Mouse (Mus musculus) stomach, embryonic 16.5 days (tissue): ENCODE measurements around the gene Zhx3. TPM values are rescaled to one million over a fixed set of nuclear protein-coding genes. Genes with fewer than 3 reads are reported as not detected.

Source experiments
- ATAC-seq: fragments of 200-750 bp; cut with Nextera tagmentation; 2 replicates; pipeline ENCODE4 v1.8.0; 2017; ENCODE audit warnings: moderate number of reproducible peaks, moderate TSS enrichment; ENCODE audit not compliant: insufficient read depth, low FRiP score
- H3K27ac ChIP-seq: fragments of 300-500 bp; sonication (generic); 2 replicates; pipeline ENCODE4 v1.5.1; 2014; ENCODE audit warnings: low read length
- H3K27me3 ChIP-seq: fragments of 300-500 bp; sonication (generic); 2 replicates; pipeline ENCODE4 v1.6.1; 2014; ENCODE audit warnings: low read length, control low read depth, mixed read lengths; ENCODE audit not compliant: control insufficient read depth, insufficient read depth
- H3K36me3 ChIP-seq: fragments of 300-500 bp; sonication (generic); 2 replicates; pipeline ENCODE4 v1.6.1; 2014; ENCODE audit warnings: low read length; ENCODE audit not compliant: control insufficient read depth, insufficient read depth
- H3K4me1 ChIP-seq: fragments of 300-500 bp; sonication (generic); 2 replicates; pipeline ENCODE4 v1.6.1; 2014; ENCODE audit warnings: low read length, control low read depth, mixed read lengths; ENCODE audit not compliant: control insufficient read depth, insufficient read depth
- H3K4me2 ChIP-seq: fragments of 300-500 bp; sonication (generic); 2 replicates; pipeline ENCODE4 v1.6.1; 2014; ENCODE audit warnings: low read depth, low read length, mixed read lengths
- H3K4me3 ChIP-seq: fragments of 300-500 bp; sonication (generic); replicated peaks from 2 replicates; pipeline ENCODE4 v1.5.1; 2014; ENCODE audit warnings: mild to moderate bottlenecking, low read length
- H3K9ac ChIP-seq: fragments of 300-500 bp; sonication (generic); 2 replicates; pipeline ENCODE4 v1.6.1; 2014; ENCODE audit warnings: low read length
- H3K9me3 ChIP-seq: fragments of 300-500 bp; sonication (generic); replicated peaks from 2 replicates; pipeline ENCODE4 v1.6.1; 2016; ENCODE audit warnings: low read length, control low read depth; ENCODE audit not compliant: control insufficient read depth
- WGBS: fragments of 180-500 bp; shearing (Covaris S2); extraction: QIAGEN DNeasy Blood & Tissue Kit; methylation state at CpG from one replicate; pipeline ENCODE4 v1.1.7; 2014; 5-methylcytosine and 5-hydroxymethylcytosine counted together
- polyA plus RNA-seq: library from polyadenylated mRNA; unstranded; fragments of >200 nt; fragmentation: Nextera tagmentation; extraction: Ambion mirVana; gene quantifications from 2 replicates; pipeline ENCODE4 v1.2.1, GENCODE M21; 2015

The Zhx3 gene
- polyA plus RNA-seq, 1 experiment from 2014 or later, result 10.7 TPM

DNA sequence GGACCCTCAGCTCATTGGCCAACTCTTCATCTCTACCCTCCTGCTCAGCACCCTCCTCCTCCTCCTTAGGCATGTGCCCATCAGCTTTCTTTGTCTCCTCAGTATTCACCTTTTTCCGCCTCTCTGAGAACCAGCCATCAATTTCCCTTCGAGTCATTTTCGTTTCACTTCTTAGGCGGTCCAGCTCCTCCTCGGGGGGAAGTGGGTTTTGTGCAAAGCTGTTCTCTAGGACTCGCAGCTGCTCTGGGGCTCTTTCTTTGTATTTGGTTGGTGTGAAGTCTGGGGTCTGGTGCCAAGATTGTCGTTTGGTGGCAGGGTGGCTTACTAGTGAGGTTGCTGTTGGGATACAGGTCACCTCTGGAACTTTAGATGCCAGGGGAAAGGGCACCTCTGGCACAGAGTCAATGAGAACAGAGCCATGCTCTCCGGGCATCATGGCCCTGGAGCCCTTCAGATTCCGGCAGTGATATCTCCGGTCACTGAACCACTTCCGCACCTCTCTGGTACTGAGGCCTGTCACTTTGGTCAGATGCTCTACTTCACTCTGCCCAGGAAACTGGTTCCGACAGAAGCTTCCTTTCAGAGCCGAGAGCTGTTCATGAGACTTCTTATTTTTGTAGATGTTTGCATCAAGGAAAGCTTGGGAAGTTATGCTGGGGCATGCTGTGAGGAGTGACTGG lies 92.5 kb downstream of the Zhx3 start:
- no peak overlapping the region for H3K4me3 ChIP-seq
- H3K9me3 ChIP-seq, result no peaks in the 10 kb centered on the region
- no peaks in the 10 kb centered on the region for H3K27me3 ChIP-seq
- no peaks in the 10 kb centered on the region for H3K4me1 ChIP-seq
- no peak overlapping the region for H3K9ac ChIP-seq
- ATAC-seq, result no peak
- H3K36me3 ChIP-seq, result no peaks in the 10 kb centered on the region
- WGBS, result 87% methylated on average over 13 of the region's 13 CpGs
- no peak overlapping the region for H3K27ac ChIP-seq
- H3K4me2 ChIP-seq, result no peak overlapping the region

DNA sequence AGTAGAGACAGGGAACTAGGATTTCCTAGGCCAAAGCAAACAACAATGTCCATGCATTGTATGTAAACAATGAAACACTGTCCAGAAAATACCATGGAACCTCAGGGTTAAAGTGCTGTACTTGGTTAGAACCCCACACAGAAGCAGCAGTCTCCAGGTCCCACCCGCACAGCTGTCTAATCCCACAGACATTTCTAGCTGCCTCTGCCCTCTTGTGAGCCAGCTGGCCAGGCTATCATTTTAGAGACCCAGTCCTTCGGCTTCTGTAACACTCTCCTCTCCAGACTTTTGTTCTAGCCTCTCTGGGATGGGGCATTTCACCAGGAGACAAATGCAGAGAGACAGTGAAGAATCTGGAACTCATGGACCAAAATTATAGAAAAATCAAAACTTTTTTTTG lies 94.8 kb downstream of the Zhx3 start:
- Histone ChIP-seq H3K27me3 (no peaks in the 10 kb centered on the region), H3K27ac (no peak overlapping the region), H3K36me3 (no peaks in the 10 kb centered on the region), H3K4me3 (no peak overlapping the region), H3K4me2 (no peak overlapping the region), H3K9ac (no peak overlapping the region), H3K9me3 (no peaks in the 10 kb centered on the region), H3K4me1 (no peaks in the 10 kb centered on the region)
- WGBS, result 65% methylated on average over 2 of the region's 2 CpGs
- no peak for ATAC-seq

DNA sequence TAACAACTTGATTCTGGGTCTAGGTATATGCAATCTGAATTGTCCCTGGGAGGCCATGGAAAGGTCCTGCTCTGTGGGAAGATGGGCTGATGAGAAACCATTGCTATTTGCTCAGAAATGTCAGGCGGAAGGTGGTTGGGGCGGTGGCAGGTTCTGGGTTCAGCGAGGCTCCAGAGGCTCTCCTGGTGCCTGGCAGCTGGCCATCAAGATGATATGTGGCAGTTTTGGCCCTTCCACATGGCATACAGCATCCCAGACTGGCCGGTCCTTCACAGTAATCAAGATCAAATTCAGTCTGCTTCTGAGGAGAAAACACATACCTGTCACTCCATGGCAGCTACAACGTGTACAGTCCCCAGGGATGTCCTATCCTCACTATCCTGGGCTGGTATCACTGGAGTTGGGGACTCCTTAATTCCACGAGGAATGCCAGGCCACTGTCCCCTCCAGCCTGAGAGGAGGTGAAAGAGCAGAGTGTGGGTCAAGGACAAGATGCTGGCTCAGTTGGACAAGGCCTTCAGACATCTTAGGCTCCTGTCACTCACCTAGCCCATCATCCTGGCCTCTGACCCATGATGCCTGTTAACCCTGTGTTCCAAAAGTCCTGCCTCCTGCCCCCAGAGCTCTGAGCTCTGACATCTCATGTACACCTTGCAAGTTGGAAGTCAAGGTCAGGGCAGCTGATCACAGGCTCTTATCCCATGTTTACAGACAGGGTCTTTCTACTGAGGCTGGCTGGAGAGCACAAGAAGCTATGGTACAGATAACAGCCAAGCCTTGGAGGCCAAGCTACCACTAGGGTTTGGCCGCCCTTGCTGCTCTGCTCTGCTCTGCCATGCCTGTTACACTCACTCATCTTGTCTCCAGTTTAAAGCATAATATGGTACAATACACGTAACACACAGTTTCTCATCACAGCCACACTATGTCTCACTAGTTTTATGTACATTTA lies 101.2 kb downstream of the Zhx3 start:
- ATAC-seq, result no peak
- H3K4me1 ChIP-seq, result no peaks in the 10 kb centered on the region
- 83% methylated on average over 8 of the region's 8 CpGs for WGBS
- H3K27ac ChIP-seq, result no peak overlapping the region
- H3K4me3 ChIP-seq, result no peak overlapping the region
- H3K4me2 ChIP-seq, result no peak overlapping the region
- no peaks in the 10 kb centered on the region for H3K27me3 ChIP-seq
- peaks cover 4% of the 10 kb centered on the region; the same call in 1 of the 2 replicates for H3K36me3 ChIP-seq
- no peaks in the 10 kb centered on the region for H3K9me3 ChIP-seq
- H3K9ac ChIP-seq, result no peak overlapping the region

DNA sequence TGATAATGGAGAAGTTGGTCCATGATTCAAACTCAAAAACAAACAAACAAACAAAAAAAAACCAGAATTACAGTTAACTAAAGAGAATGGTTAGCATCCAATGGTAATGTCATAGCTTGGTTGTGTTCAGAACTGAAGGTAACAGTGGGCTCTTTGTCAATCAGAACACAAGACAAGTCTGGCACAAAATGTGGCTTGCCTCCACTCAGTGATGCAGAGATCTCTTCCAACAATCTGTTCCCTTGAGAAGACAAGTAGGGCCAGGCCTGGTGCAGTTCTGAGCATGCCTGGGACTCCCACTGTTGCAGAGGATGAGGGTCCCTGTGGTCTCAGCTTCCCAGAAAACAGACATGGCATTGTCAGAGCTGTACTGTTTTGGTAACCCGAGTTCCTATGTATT lies 101.9 kb downstream of the Zhx3 start:
- Histone ChIP-seq H3K9me3 (no peaks in the 10 kb centered on the region), H3K27ac (no peak overlapping the region), H3K36me3 (peaks cover 4% of the 10 kb centered on the region; the same call in 1 of the 2 replicates), H3K4me3 (no peak overlapping the region), H3K4me2 (no peak overlapping the region), H3K9ac (no peak overlapping the region), H3K4me1 (no peaks in the 10 kb centered on the region), H3K27me3 (no peaks in the 10 kb centered on the region)
- no peak for ATAC-seq
- WGBS, result 85% methylated on average over 1 of the region's 1 CpGs

DNA sequence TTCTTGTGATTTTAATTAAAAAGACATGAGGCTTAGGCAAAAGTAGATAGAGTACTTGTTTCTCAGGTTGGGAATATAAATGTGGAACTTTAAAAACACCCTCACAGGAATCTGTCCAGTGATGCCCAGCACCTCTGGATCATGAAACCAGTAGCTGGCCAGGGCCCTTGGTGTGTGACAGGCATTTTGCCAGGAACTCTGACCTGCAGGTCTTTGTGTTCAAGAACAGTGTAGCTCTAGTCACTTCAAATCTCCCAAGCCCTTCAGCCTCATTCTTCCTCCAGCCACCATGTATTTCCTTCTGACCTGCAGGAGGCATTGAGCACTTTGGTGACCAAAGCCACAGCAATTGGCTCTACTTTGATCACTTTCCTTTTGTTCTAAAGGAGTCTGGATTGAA lies 102.4 kb downstream of the Zhx3 start:
- no peaks in the 10 kb centered on the region for H3K27me3 ChIP-seq
- no peak overlapping the region for H3K27ac ChIP-seq
- no peaks in the 10 kb centered on the region for H3K4me1 ChIP-seq
- no peak overlapping the region for H3K4me2 ChIP-seq
- no peak overlapping the region for H3K9ac ChIP-seq
- H3K36me3 ChIP-seq, result peaks cover 4% of the 10 kb centered on the region; the same call in 1 of the 2 replicates
- H3K9me3 ChIP-seq, result no peaks in the 10 kb centered on the region
- no peak overlapping the region for H3K4me3 ChIP-seq
- no peak for ATAC-seq

DNA sequence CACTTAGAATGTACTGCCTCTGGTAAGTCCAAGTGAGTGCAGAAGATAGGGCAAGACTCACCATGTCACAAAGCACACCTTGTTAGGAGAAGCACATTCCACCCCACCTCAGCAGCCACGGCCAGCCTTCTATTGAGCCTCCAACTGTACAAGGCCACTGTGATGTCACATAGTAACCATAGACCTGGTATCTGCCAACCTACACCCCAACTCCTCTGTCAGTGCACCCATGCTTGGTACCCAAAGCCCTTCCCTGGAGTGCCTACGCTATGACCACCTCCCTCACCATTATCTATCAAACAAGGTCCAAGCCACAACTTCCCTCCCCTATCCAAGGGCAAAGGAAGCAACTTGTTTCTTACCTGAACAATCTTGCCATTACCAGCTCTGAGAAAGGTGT lies 103.8 kb downstream of the Zhx3 start:
- no peak for ATAC-seq
- no peaks in the 10 kb centered on the region for H3K9me3 ChIP-seq
- H3K4me2 ChIP-seq, result no peak overlapping the region
- 87% methylated on average over 2 of the region's 2 CpGs for WGBS
- H3K36me3 ChIP-seq, result peaks cover 4% of the 10 kb centered on the region; the same call in 1 of the 2 replicates
- no peaks in the 10 kb centered on the region for H3K4me1 ChIP-seq
- no peak overlapping the region for H3K27ac ChIP-seq
- no peaks in the 10 kb centered on the region for H3K27me3 ChIP-seq
- H3K9ac ChIP-seq, result no peak overlapping the region
- no peak overlapping the region for H3K4me3 ChIP-seq

DNA sequence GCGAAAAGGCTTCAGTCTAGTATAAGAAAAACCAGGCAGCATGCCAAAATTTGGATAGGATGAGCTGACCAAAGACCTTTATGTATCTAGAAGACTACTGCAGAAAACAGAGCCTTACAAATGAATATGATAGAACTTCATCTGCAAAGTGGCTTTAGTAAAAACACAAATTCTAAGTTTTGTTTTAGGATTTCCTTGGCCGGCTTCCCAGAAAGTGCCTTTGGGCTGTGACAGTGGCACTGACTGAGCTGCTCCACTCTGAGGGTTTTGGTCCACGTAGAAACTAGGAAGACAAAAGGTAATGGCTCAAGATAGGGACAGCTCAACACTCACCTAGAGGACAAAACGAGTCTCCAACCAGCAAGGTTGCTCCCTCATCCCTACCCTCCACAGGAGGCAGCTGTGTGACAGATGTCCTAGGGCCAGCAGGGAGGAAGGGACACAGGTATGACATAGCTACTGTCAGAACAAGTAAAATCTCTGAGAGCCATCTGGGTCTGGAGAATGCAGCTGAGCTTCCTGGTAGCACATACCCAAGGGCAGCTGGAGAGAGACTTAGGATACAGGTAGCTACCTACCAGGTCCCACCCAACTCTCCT lies 104.6 kb downstream of the Zhx3 start:
- Histone ChIP-seq H3K9me3 (no peaks in the 10 kb centered on the region), H3K4me1 (no peaks in the 10 kb centered on the region), H3K9ac (no peak overlapping the region), H3K36me3 (peaks cover 4% of the 10 kb centered on the region; the same call in 1 of the 2 replicates), H3K27ac (no peak overlapping the region), H3K4me2 (no peak overlapping the region), H3K27me3 (no peaks in the 10 kb centered on the region), H3K4me3 (no peak overlapping the region)
- no peak for ATAC-seq
- WGBS, result 78% methylated on average over 4 of the region's 4 CpGs

DNA sequence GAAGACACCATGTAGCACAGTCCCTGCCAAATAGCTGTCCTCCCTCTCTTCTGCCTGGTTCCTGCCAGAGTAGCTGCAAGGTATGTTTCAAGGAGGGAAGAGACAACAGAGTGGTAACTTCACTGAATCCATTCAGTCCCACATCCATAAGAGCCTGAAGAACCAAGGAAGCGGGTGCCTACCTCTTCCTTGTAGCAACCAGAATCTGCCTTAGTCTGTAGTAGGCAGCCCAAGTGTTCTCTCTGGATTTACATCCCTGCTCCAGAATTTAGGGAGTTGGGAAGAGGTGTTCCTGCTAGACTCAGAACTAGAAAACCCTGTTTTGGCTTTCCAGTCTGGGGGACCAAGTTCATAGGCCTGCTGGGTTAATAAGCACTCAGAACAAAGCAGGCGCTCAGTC lies 105.6 kb downstream of the Zhx3 start:
- H3K9ac ChIP-seq, result no peak overlapping the region
- H3K4me1 ChIP-seq, result no peaks in the 10 kb centered on the region
- H3K27me3 ChIP-seq, result no peaks in the 10 kb centered on the region
- peaks cover 4% of the 10 kb centered on the region; the same call in 1 of the 2 replicates for H3K36me3 ChIP-seq
- H3K4me3 ChIP-seq, result no peak overlapping the region
- WGBS, result 87% methylated on average over 2 of the region's 2 CpGs
- ATAC-seq, result no peak
- no peak overlapping the region for H3K27ac ChIP-seq
- no peak overlapping the region for H3K4me2 ChIP-seq
- H3K9me3 ChIP-seq, result no peaks in the 10 kb centered on the region

DNA sequence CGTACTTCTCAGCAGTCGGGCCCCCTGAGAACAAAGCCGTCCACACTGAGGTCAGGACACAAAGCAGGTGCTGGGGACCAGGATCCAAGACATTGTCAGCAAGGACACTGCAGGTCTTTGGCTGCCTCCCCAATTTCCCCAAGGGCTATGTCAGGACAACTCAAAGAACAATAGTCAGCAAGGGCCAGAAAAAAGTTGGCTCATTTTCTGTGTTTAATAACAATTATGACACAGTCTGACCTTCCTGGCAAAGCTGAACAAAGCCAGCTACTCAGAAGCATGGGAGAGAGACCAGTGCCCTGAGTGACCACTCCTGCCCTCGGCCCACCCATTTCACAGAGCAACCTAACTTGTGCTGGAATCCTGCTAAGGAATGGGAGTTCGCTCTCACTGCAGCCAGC lies 106.4 kb downstream of the Zhx3 start:
- Histone ChIP-seq H3K9me3 (no peaks in the 10 kb centered on the region), H3K27me3 (no peaks in the 10 kb centered on the region), H3K4me3 (no peak overlapping the region), H3K4me1 (no peaks in the 10 kb centered on the region), H3K9ac (no peak overlapping the region), H3K4me2 (no peak overlapping the region), H3K36me3 (peaks cover 4% of the 10 kb centered on the region; the same call in 1 of the 2 replicates), H3K27ac (no peak overlapping the region)
- WGBS, result 54% methylated on average over 5 of the region's 5 CpGs
- peak; percentile 19; the same call in 1 of the 2 replicates for ATAC-seq
